Mouse (Mus musculus) heart, adult 18-20 months (tissue): Measurements from ENCODE around the gene Vmp1. TPM values are rescaled to one million over a fixed set of nuclear protein-coding genes. Genes with fewer than 3 reads are reported as not detected.

Source experiments
- DNase-seq, 2 experiments: peaks; one replicate each; pipeline ENCODE4 v3.0.0; 2021 to 2022; ENCODE audit warnings: mixed read lengths in 1 of 2
- total RNA-seq, 2 experiments: library from RNA; stranded (reverse); gene quantifications; 2 replicates each; pipeline ENCODE4 v1.2.3; 2021

The Vmp1 gene
- total RNA-seq, 2 experiments from 2014 or later, result 63.1 to 72.5 TPM

GRCm38 (mm10) chr11:86672772-86673171 is 10.9 kb downstream of the Vmp1 start:
- DNase-seq, result no peak

GRCm38 (mm10) chr11:86671041-86671675 is 12.5 kb downstream of the Vmp1 start:
- DNase-seq, result peak in 1 of 2 experiments; percentile 22

- DNase-seq, result no peak
Measured at GRCm38 (mm10) chr11:86668169-86668568, 15.5 kb downstream of the Vmp1 start.

- no peak for DNase-seq
Measured at GRCm38 (mm10) chr11:86667553-86667952, 16.1 kb downstream of the Vmp1 start.

- DNase-seq, result no peak
Measured at GRCm38 (mm10) chr11:86664406-86664805, 19.2 kb downstream of the Vmp1 start.

GRCm38 (mm10) chr11:86663977-86664376 is 19.7 kb downstream of the Vmp1 start:
- DNase-seq, result no peak

- DNase-seq, result no peak
Measured at GRCm38 (mm10) chr11:86662986-86663895, 20.4 kb downstream of the Vmp1 start.

GRCm38 (mm10) chr11:86657863-86658262 is 25.8 kb downstream of the Vmp1 start:
- DNase-seq, result no peak

GRCm38 (mm10) chr11:86656849-86657567 is 26.6 kb downstream of the Vmp1 start:
- no peak for DNase-seq

GRCm38 (mm10) chr11:86655671-86656070 is 28.0 kb downstream of the Vmp1 start:
- peak in 1 of 2 experiments; percentile 28 for DNase-seq

- DNase-seq, result no peak
Measured at GRCm38 (mm10) chr11:86654096-86654495, 29.5 kb downstream of the Vmp1 start.

GRCm38 (mm10) chr11:86653446-86653845 is 30.2 kb downstream of the Vmp1 start:
- peak; percentile 64 to 86 for DNase-seq

GRCm38 (mm10) chr11:86652578-86652979 is 31.1 kb downstream of the Vmp1 start:
- DNase-seq, result peak in 1 of 2 experiments; percentile 6

- DNase-seq, result no peak
Measured at GRCm38 (mm10) chr11:86650676-86651075, 33.0 kb downstream of the Vmp1 start.

- DNase-seq, result no peak
Measured at GRCm38 (mm10) chr11:86649542-86649941, 34.1 kb downstream of the Vmp1 start.

- no peak for DNase-seq
Measured at GRCm38 (mm10) chr11:86647706-86648447, 35.8 kb downstream of the Vmp1 start.

GRCm38 (mm10) chr11:86646885-86647459 is 36.7 kb downstream of the Vmp1 start:
- no peak for DNase-seq

GRCm38 (mm10) chr11:86646136-86646834 is 37.4 kb downstream of the Vmp1 start:
- peak in 1 of 2 experiments; percentile 10 for DNase-seq

GRCm38 (mm10) chr11:86644553-86644952 is 39.1 kb downstream of the Vmp1 start:
- DNase-seq, result no peak

- no peak for DNase-seq
Measured at GRCm38 (mm10) chr11:86641714-86642113, 41.9 kb downstream of the Vmp1 start.

- no peak for DNase-seq
Measured at GRCm38 (mm10) chr11:86637697-86638096, 45.9 kb downstream of the Vmp1 start.
